Mouse (Mus musculus): ENCODE results near the gene Pacs2. TPM values are rescaled to one million over a fixed set of nuclear protein-coding genes. Genes with fewer than 3 reads are reported as not detected.

Pacs2 gene
- total and polyA plus RNA-seq, 3 experiments, result 29.8 to 69.7 (median 62.5) TPM

- no peaks in the 10 kb centered on the region for H3K79me2 ChIP-seq (ENCODE audit: control insufficient read depth, insufficient read depth, low read length, poor library complexity)
- H3K9me3 ChIP-seq (replicated peaks; ENCODE audit: insufficient read depth, low read length), result no peaks in the 10 kb centered on the region
- peaks cover 0 to 7% of the 10 kb centered on the region in 2 experiments; a peak in 3 of 4 replicates for H3K4me1 ChIP-seq (ENCODE audit: control insufficient read depth in 1 of 2, insufficient read depth in 2 of 2, low read length in 2 of 2)
- no peak for DNase-seq (ENCODE audit: low read depth, low spot score)
- no peak overlapping the region for H3K27ac ChIP-seq (ENCODE audit: control insufficient read depth, low read depth, low read length)
- H3K9ac ChIP-seq (ENCODE audit: control insufficient read depth, low read depth, low read length, poor library complexity, severe bottlenecking), result no peak overlapping the region
- H3K36me3 ChIP-seq (ENCODE audit: control insufficient read depth in 1 of 2, insufficient read depth in 2 of 2, low read length in 2 of 2), result no peaks in the 10 kb centered on the region
- no peak overlapping the region for H3K4me3 ChIP-seq (ENCODE audit: control insufficient read depth in 1 of 2, insufficient read depth in 1 of 2, low read depth in 2 of 2, low read length in 2 of 2)
- peaks cover 14 to 26% of the 10 kb centered on the region in 2 experiments for H3K27me3 ChIP-seq (ENCODE audit: control insufficient read depth in 1 of 2, insufficient read depth in 2 of 2, low read length in 2 of 2)
- no peak for TF ChIP-seq NRF1 (IDR thresholded peaks at IDR 0.05; ENCODE audit: insufficient read depth, low read depth, low read length, poor library complexity, severe bottlenecking)
- no peak for TF ChIP-seq MEF2A (IDR thresholded peaks at IDR 0.05; ENCODE audit: extremely low read depth, insufficient replicate concordance, low read depth, low read length, poor library complexity, severe bottlenecking)
- no peak for TF ChIP-seq ETS1 (IDR thresholded peaks at IDR 0.05; ENCODE audit: low read depth, low read length)
- TF ChIP-seq POLR2AphosphoS5 (IDR thresholded peaks at IDR 0.05; ENCODE audit: borderline replicate concordance, low read depth, low read length), result no peak
- no peak for TF ChIP-seq CHD1 (IDR thresholded peaks at IDR 0.05; ENCODE audit: low read depth, low read length)
- no peak for TF ChIP-seq POLR2AphosphoS2 (IDR thresholded peaks at IDR 0.05; ENCODE audit: low read length)
- TF ChIP-seq TAL1 (IDR thresholded peaks at IDR 0.05; ENCODE audit: low read length), result no peak
- no peak for TF ChIP-seq CTCF (IDR thresholded peaks at IDR 0.05 in 2 of 3, conservative IDR thresholded peaks at IDR 0.05 in 1 of 3; ENCODE audit: control insufficient read depth in 1 of 3, insufficient read depth in 1 of 3, low read depth in 2 of 3, low read length in 3 of 3, poor library complexity in 1 of 3, severe bottlenecking in 1 of 3)
- TF ChIP-seq GABPA (IDR thresholded peaks at IDR 0.05; ENCODE audit: low read depth, low read length), result no peak
- TF ChIP-seq BHLHE40 (IDR thresholded peaks at IDR 0.05; ENCODE audit: borderline replicate concordance, low read depth, low read length), result no peak
- TF ChIP-seq ZC3H11A (IDR thresholded peaks at IDR 0.05; ENCODE audit: low read depth, low read length), result no peak
- TF ChIP-seq E2F4 (IDR thresholded peaks at IDR 0.05; ENCODE audit: borderline replicate concordance, low read depth, low read length), result no peak
- no peak for TF ChIP-seq HCFC1 (IDR thresholded peaks at IDR 0.05; ENCODE audit: low read depth, low read length)
- no peak for TF ChIP-seq SMC3 (IDR thresholded peaks at IDR 0.05; ENCODE audit: low read depth, low read length)
- TF ChIP-seq MAX (IDR thresholded peaks at IDR 0.05; ENCODE audit: low read length), result no peak
- TF ChIP-seq MXI1 (IDR thresholded peaks at IDR 0.05; ENCODE audit: low read depth, low read length), result no peak
- no peak for TF ChIP-seq USF2 (IDR thresholded peaks at IDR 0.05; ENCODE audit: borderline replicate concordance in 1 of 2, insufficient read depth in 1 of 2, low read depth in 1 of 2, low read length in 2 of 2)
- no peak for TF ChIP-seq MYC (IDR thresholded peaks at IDR 0.05; ENCODE audit: low read depth, low read length)
- no peak for TF ChIP-seq POLR2A (IDR thresholded peaks at IDR 0.05; ENCODE audit: control insufficient read depth in 1 of 2, insufficient read depth in 1 of 2, low read depth in 1 of 2, low read length in 2 of 2, poor library complexity in 1 of 2)
- TF ChIP-seq RAD21 (IDR thresholded peaks at IDR 0.05; ENCODE audit: low read depth, low read length), result no peak
Observed at GRCm38 (mm10) chr12:113089107-113089506, 74.8 kb downstream of the Pacs2 start.

- TF ChIP-seq EP300 (IDR thresholded peaks at IDR 0.05; ENCODE audit: low read depth in 1 of 2, low read length in 2 of 2) (no peak), ZKSCAN1 (IDR thresholded peaks at IDR 0.05; ENCODE audit: low read depth, low read length) (no peak), BHLHE40 (IDR thresholded peaks at IDR 0.05; ENCODE audit: borderline replicate concordance, low read depth, low read length) (no peak), ZMIZ1 (IDR thresholded peaks at IDR 0.05; ENCODE audit: low read depth, low read length) (no peak), CHD2 (IDR thresholded peaks at IDR 0.05; ENCODE audit: low read length) (no peak), POLR2AphosphoS2 (IDR thresholded peaks at IDR 0.05; ENCODE audit: low read length) (no peak), POLR2A (IDR thresholded peaks at IDR 0.05; ENCODE audit: control insufficient read depth in 1 of 2, insufficient read depth in 1 of 2, low read depth in 1 of 2, low read length in 2 of 2, poor library complexity in 1 of 2) (no peak), MXI1 (IDR thresholded peaks at IDR 0.05; ENCODE audit: low read depth, low read length) (no peak), ETS1 (IDR thresholded peaks at IDR 0.05; ENCODE audit: low read depth, low read length) (no peak), TBP (IDR thresholded peaks at IDR 0.05; ENCODE audit: low read depth, low read length) (no peak), MYB (IDR thresholded peaks at IDR 0.05; ENCODE audit: low read depth, low read length) (no peak), MEF2A (IDR thresholded peaks at IDR 0.05; ENCODE audit: extremely low read depth, insufficient replicate concordance, low read depth, low read length, poor library complexity, severe bottlenecking) (no peak)
- DNase-seq (ENCODE audit: low read depth, low spot score), result no peak
- Histone ChIP-seq H3K27ac (ENCODE audit: control insufficient read depth, low read depth, low read length) (no peak overlapping the region), H3K27me3 (ENCODE audit: control insufficient read depth in 1 of 2, insufficient read depth in 2 of 2, low read length in 2 of 2) (peaks cover 16 to 18% of the 10 kb centered on the region in 2 experiments), H3K9ac (ENCODE audit: control insufficient read depth, low read depth, low read length, poor library complexity, severe bottlenecking) (no peak overlapping the region), H3K36me3 (ENCODE audit: control insufficient read depth in 1 of 2, insufficient read depth in 2 of 2, low read length in 2 of 2) (no peaks in the 10 kb centered on the region), H3K4me1 (ENCODE audit: control insufficient read depth in 1 of 2, insufficient read depth in 2 of 2, low read length in 2 of 2) (peaks cover 0 to 7% of the 10 kb centered on the region in 2 experiments; a peak in 3 of 4 replicates), H3K4me3 (ENCODE audit: control insufficient read depth in 1 of 2, insufficient read depth in 1 of 2, low read depth in 2 of 2, low read length in 2 of 2) (no peak overlapping the region), H3K9me3 (replicated peaks; ENCODE audit: insufficient read depth, low read length) (no peaks in the 10 kb centered on the region), H3K79me2 (ENCODE audit: control insufficient read depth, insufficient read depth, low read length, poor library complexity) (no peaks in the 10 kb centered on the region)
Observed at GRCm38 (mm10) chr12:113090053-113090452, 75.7 kb downstream of the Pacs2 start.

Measured in MEL (cell line).